Mouse (Mus musculus) erythroblast, embryonic 14.5 days (primary cell): Measurements from ENCODE around the gene Bmp6.

ENCODE experiments used
- GATA1 ChIP-seq: IDR thresholded peaks from 2 replicates; pipeline ENCODE4 v1.6.1; 2012; ENCODE audit warnings: low read length, inconsistent platforms, mixed read lengths
- TAL1 ChIP-seq: IDR thresholded peaks from 3 replicates; pipeline ENCODE4 v1.6.1; 2012; ENCODE audit warnings: low read length, inconsistent platforms, mixed read lengths

GRCm38 (mm10) chr13:38353420-38354255, 8.7 kb downstream of the Bmp6 start:
- TF ChIP-seq GATA1 (no peak), TAL1 (no peak)
